Mouse (Mus musculus) frontal cortex, postnatal 14 days (tissue): ENCODE data around the gene Nlgn2.
A peak's percentile ranks its signal among the peaks of the same experiment; 100 is the strongest.
"Not testable (repeated sequence)": the region's sequence is repeated elsewhere in the genome, so short reads cannot be mapped to it uniquely, and the experiment has no call there.

Experiments
- DNase-seq, 2 experiments: peaks; one replicate each; pipeline ENCODE4 v3.0.0; 2022; ENCODE audit warnings: low spot score in 2 of 2

Nlgn2 gene

GRCm38 (mm10) chr11:69864138-69864860, 26.7 kb upstream of the Nlgn2 start:
- no peak for DNase-seq

- not testable (repeated sequence) for DNase-seq
These were observed 26.1 kb upstream of the Nlgn2 start for GRCm38 (mm10) chr11:69863729-69864128.

DNA sequence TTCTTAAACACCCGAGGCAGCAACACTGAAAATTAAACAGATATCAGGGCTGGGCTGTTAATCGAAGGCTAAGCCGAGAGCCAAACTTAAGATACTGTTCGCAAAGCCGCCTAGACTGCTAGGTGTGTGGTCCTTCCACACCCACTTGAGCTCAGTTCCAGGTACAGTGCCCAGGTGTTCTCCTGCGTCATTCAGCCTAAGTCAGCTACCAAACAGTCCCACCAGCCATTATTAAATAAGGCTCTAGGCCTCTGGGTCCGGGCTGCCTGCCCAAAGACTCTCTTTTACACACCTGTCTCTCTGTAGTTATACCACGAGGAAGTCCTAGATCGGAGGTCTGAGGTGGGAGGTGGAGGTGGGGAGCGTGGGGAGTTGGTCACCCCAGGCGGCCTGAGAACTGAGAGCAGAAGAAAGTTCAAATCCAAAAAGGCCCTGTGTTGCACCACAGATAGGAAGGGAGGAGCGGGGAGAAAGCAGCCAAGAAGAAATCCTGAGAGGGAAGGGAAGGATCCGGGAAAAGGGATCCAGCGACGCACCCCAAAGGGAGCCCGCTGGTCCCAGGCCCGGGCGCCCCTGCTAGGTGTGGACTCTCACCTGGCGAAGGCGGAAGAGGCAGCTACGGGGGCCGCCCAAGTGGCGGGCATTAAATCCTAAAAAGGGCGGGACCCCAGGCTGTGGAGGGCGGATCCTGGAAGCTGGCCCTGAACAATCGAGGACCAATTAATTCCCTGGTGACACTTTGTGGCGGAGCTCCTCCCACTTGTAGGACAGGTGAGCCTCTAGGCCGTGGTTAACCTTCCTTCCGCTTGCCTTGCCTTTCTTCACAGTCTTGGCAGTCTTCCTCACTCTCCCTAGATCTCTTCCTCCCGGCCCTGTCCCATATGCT, 20.8 kb upstream of the Nlgn2 start, which contains the start of gene Tnk1:
Gene Tnk1 (minus strand): TSS at position 618 of the 886 bp plus-strand sequence.
- no peak for DNase-seq

DNA sequence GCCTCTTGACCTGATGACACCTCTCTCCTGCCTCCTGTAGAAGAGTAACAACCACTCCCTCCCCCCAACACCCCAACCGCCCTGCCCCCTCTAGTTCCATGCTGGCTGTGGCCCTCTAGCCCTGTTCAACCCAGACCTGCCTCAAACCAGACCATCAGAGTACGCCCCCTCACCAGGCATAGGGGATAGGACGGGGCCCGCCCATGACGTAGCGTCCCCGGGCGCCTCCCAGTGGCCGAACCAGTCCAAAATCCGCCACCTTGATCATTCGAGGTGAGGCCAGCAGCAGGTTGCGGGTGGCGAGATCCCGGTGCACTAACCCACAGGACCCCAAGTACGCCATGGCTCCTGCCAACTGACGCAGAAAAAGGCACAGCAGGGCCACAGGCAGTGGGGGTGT, 17.8 kb upstream of the Nlgn2 start:
- DNase-seq, result no peak

DNA sequence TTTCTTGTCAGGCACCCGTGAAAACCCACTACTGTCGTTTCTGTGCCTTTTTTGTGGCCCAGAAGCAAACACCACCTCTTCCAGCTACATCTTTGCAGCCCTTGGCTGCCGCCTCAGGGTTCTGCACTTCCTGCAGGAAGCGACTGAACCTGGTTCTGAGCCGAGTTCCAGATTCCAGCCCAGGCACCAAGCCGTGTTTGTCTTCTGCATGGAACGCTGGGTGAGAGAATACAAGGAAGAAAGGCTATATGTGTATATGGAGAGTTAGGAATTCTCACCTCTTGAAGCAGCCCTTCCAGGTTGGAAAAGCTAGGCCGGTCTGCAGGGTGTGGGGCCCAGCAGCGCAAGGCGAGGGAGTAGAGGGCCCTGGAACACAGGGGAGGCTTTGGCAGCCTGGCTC, 17.1 kb upstream of the Nlgn2 start:
- DNase-seq, result no peak

DNA sequence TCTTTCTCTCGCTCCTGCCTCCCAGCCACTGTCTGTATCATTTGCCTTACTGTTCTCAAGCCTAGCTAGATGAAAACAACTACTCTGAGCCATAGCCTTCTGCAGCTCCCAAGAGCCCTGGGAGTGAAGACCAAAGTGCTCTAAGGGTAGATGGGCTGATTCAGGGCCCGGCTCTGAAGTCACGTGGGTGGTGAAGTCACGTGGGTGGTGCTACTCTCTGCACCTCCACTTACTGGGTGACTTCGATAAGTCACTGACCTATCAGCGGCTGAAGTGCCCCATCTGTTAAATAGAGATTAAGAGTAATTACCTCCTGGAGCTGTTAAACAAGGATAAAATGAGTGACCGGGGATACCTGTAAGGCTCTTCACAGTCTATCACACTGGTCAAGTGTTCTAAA, 16.4 kb upstream of the Nlgn2 start:
- DNase-seq, result no peak

- no peak for DNase-seq
These were observed 13.2 kb upstream of the Nlgn2 start for GRCm38 (mm10) chr11:69850754-69851153.

DNA sequence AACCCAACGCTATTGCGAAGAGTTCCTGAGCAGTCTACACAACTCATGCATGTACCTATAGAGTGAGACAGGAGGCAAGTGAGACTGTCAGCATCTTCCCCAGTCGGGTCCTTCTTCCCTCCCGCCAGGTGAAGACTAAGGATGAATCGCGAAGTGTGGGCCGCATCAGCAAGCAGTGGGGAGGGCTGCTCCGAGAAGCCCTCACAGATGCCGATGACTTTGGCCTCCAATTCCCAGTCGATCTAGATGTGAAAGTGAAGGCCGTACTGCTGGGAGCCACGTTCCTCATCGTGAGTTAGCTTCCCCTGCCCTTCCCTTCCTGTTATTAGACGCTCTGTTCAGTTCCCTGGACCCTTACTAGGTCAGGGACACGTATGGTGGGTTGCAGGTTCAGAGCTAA, 12.3 kb upstream of the Nlgn2 start:
- no peak for DNase-seq

GRCm38 (mm10) chr11:69849128-69849527, 11.5 kb upstream of the Nlgn2 start:
- DNase-seq, result no peak

GRCm38 (mm10) chr11:69848021-69848420, 10.4 kb upstream of the Nlgn2 start:
- no peak for DNase-seq

DNA sequence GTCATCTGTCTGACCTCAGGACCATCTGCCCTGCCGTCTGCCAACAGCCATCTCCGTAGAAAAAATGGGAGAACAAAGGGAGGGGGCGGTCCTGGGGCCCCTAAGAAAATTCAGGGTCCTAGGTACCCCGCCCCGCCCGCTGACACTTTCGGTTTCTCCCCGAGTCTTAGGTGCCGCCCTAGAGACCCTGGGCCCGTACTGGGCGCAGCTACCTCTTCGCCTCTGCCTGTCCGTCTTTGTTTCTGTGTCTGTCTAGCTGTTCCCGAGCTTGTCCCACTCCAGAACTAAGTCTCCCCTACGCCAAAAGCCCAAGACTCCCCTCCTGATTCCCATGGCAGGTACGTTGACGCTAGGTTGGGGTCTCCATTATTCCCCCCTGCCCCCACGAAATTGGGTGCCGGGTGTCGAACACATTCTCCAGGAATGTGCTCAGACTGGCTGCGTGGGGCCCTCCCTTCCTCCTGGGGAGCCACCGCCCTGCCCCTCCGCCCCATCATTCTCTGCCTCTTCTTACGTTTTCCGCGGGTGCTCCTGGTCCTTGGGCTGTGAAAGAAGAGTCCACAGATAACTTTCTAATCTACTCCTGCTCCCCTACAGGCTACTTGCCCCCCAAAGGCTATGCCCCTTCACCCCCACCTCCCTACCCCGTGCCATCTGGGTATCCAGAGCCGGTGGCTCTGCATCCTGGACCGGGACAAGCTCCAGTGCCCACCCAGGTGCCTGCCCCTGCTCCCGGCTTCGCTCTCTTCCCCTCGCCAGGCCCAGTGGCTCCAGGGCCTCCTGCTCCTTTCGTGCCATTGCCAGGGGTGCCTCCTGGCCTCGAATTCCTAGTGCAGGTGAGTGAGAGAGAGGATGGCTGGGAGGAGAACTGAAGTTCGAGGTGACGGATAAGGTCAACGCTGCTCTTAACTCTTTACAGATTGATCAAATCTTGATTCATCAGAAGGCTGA, 9.4 kb upstream of the Nlgn2 start:
- DNase-seq, result no peak

DNA sequence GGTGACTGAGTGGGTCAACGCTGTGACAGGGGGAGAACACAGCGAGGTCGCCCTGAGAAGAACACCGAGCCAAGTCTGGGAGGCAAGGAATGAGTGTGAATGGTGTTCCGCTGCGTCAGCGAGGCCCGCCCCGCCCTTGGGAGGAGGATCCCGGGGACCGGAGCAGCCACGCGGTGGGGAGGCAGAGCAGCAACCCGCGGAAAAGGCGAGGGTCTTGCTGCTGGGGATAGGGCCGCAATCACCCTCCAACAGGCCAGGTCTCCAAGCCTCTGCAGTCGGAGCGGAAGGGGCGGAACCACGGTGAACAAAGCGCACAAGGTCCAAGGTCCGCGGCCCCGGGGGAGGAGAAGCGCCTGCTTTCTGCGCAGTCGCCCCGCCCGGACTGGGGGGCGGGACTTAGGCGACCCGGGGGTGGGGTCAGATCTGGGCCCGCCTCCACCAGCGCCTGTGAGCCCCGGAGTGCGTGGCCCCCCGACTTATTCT, 8.7 kb upstream of the Nlgn2 start, which contains the start of gene Plscr3:
Gene Plscr3 (plus strand): TSS at position 179 of the 483 bp plus-strand sequence.
- DNase-seq, result peak; percentile 80 to 83

- DNase-seq, result no peak
These were observed 1.1 kb upstream of the Nlgn2 start for GRCm38 (mm10) chr11:69838714-69839104.

DNA sequence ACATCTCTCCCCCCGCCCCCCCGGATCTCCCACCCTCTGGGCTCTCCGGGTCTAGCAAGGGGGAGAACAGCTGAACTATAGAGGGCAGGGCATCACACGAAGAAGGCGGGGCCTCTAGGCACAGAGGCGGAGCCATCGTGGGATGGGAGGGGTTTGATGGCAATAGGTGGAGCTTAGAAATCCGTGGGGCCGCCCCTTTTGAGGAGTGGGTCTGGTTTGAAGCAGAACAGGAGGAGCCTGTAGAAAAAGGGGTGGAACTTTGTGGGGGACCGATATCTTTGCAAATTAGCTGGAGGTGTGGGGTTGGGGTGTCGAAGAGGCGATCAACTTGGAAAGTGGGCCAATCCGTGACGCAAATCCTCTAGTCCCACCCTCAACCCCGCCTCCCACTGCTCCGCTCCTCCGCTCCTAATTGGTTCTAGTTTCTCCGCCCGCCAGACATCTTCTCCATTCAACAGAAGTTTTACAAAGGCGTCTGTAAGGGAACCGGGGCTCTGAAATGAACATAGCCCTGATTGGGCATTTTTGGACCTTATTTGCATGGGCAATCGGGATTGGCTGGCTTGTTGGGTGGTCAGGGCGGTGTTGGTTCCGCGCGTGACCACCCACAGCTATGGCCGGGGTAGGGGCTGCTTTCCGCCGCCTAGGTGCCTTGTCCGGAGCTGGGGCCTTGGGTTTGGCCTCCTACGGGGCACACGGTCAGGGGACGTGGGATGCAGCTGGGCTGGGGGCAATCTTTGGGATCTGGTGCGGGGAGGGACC, 549 bp upstream of the Nlgn2 start, which contains the start of gene Tmem256:
Gene Tmem256 (plus strand): TSS at position 563 of the 762 bp plus-strand sequence.
- peak; percentile 95 to 98 for DNase-seq

DNA sequence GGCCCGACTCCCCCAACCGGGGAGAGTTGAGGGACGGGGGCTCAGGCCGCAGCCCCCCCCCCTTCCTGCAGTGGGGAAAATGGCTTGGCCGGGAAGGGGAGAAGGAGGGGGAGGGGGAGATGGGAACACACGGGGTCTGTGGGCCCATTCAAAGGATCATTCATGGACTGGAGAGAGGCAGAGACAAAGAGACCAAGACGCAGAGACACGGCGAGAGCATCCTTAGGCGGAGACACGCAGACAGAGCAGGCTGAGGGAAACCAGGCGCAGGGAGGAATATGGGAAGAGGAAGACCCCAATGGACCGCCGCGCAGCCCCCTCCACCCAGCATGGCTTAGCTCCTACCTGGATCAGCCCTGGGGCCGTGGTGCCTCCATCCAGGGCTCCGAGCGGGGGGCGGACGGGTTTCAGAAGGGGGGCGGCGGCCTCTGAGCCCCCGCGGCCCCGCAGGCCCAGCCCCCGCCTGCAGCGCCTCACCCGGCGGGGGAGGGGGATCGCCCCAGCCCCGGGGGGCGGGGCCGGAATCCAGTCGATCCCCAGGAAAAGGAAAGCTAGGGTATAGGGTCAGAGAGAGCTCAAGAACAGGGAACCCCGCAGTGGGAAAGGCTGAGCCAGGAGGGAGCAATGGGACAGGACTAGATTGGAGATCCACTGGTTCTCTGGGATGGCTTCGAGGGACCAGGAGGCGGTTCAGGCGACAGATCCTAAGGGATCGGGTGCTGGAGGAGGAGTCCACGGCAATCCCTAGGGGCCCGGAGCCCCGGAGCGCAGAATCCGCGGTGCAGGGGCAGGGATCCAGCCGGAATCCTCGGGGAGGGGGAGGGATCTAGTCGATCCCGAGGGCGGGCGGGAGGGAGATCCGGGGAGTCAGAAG, 644 bp downstream of the Nlgn2 start:
- peak; percentile 42 to 43 for DNase-seq

DNA sequence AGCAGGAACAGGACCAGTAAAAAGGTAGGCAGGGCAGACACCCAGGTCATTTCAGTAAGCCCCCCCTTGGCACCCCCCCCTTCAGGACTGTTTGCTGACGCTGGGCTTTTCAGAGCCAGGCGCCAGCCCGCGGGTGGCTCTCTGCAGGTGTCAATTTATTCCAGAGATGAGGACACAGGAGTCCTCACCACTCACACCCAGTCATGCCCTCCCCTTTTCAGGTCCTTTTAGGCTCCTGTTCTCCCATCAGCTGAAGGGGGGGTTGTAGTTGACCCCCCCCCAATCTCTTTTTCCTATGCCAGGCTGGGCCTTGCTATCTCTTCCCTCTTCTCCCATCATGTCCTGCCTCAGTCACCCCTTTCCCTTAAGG, 1.6 kb downstream of the Nlgn2 start:
- DNase-seq, result no peak

- DNase-seq, result no peak
These were observed 2.1 kb downstream of the Nlgn2 start for GRCm38 (mm10) chr11:69835326-69835965.

DNA sequence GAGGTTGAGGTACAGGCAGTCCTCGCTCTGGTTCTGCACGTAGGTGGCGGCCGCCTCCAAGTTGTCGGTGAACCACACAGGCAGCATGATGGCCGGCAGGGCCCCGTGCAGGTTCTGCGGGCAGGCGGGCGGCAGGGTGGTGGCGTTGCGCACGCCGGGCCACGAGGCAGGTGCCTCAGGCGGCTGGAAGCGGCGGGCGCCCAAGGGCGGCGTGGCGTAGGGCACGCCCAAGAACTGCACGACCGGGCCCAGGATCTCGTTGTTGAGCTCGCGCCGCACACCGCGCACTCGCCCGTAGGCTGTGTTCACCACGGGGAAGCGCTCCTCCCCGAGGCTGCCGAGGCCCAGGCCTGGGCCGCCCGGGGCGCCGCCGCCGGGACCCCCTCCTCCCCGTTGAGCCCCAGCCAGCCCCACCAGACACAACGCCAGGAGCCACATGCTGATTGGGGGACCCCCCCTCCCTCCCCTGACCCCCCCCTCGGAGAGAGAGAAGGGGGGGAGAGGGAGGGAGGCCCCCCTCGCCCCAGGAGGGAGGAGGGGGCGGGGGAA, 3.5 kb downstream of the Nlgn2 start:
- no peak for DNase-seq

- DNase-seq, result no peak
These were observed 4.0 kb downstream of the Nlgn2 start for GRCm38 (mm10) chr11:69833554-69833953.
